Mouse (Mus musculus): ENCODE data around the gene Aes. TPM values are rescaled to one million over a fixed set of nuclear protein-coding genes. Genes with fewer than 3 reads are reported as not detected.

Aes gene
- polyA plus RNA-seq (2014; fragmentation: Nextera tagmentation; extraction: Ambion mirVana): 213 and 229 TPM in 2 replicates

- WGBS: under 1% methylated on average over 47 of the region's 53 CpGs
- Histone ChIP-seq H3K27me3 (replicated peaks; ENCODE audit: control insufficient read depth, insufficient read depth, low read length) (no peaks in the 10 kb centered on the region), H3K36me3 (ENCODE audit: control insufficient read depth, insufficient read depth, low read length) (peaks cover 7% of the 10 kb centered on the region), H3K4me3 (ENCODE audit: low read depth, low read length) (peak within 1 kb of the TSS; percentile 90), H3K27ac (ENCODE audit: low read depth, low read length) (peak within 1 kb of the TSS; percentile 85), H3K4me2 (peak within 1 kb of the TSS; percentile 97), H3K4me1 (replicated peaks; ENCODE audit: control insufficient read depth, insufficient read depth, low read length) (peaks cover 34% of the 10 kb centered on the region), H3K9ac (ENCODE audit: low read depth, low read length) (peak within 1 kb of the TSS; percentile 93), H3K9me3 (ENCODE audit: control insufficient read depth, low read length) (no peaks in the 10 kb centered on the region)
- ATAC-seq (replicated peaks; ENCODE audit: low FRiP score) (peak; percentile 59), DNase-seq (ENCODE audit: low spot score) (peak; percentile 62)
Observed at GRCm38 (mm10) chr10:81559163-81559626, at the start of gene Aes. Gene Aes (plus strand): TSS chr10:81559488.

- no peak overlapping the region for H3K4me2 ChIP-seq
- no peak overlapping the region for H3K9ac ChIP-seq (ENCODE audit: low read depth, low read length)
- H3K27me3 ChIP-seq (replicated peaks; ENCODE audit: control insufficient read depth, insufficient read depth, low read length): no peaks in the 10 kb centered on the region
- H3K27ac ChIP-seq (ENCODE audit: low read depth, low read length): no peak overlapping the region
- DNase-seq (ENCODE audit: low spot score): no peak
- no peak for ATAC-seq (replicated peaks; ENCODE audit: low FRiP score)
- 72% methylated on average over 14 of the region's 14 CpGs for WGBS
- H3K9me3 ChIP-seq (ENCODE audit: control insufficient read depth, low read length): peaks cover 7% of the 10 kb centered on the region
- H3K4me1 ChIP-seq (replicated peaks; ENCODE audit: control insufficient read depth, insufficient read depth, low read length): no peaks in the 10 kb centered on the region
- H3K36me3 ChIP-seq (ENCODE audit: control insufficient read depth, insufficient read depth, low read length): peaks cover 9% of the 10 kb centered on the region
- no peak overlapping the region for H3K4me3 ChIP-seq (ENCODE audit: low read depth, low read length)
Observed at GRCm38 (mm10) chr10:81510246-81510810, 49.0 kb upstream of the Aes start.

- H3K4me3 ChIP-seq (ENCODE audit: low read depth, low read length): no peak overlapping the region
- H3K36me3 ChIP-seq (ENCODE audit: control insufficient read depth, insufficient read depth, low read length): peaks cover 9% of the 10 kb centered on the region
- ATAC-seq (replicated peaks; ENCODE audit: low FRiP score) (no peak), DNase-seq (ENCODE audit: low spot score) (no peak)
- no peak overlapping the region for H3K27ac ChIP-seq (ENCODE audit: low read depth, low read length)
- H3K4me2 ChIP-seq: no peak overlapping the region
- WGBS: 80% methylated on average over 5 of the region's 5 CpGs
- peaks cover 15% of the 10 kb centered on the region for H3K4me1 ChIP-seq (replicated peaks; ENCODE audit: control insufficient read depth, insufficient read depth, low read length)
- no peaks in the 10 kb centered on the region for H3K27me3 ChIP-seq (replicated peaks; ENCODE audit: control insufficient read depth, insufficient read depth, low read length)
- peaks cover 7% of the 10 kb centered on the region for H3K9me3 ChIP-seq (ENCODE audit: control insufficient read depth, low read length)
- no peak overlapping the region for H3K9ac ChIP-seq (ENCODE audit: low read depth, low read length)
Observed at GRCm38 (mm10) chr10:81513798-81514197, 45.5 kb upstream of the Aes start.

GRCm38 (mm10) chr10:81517227-81517626 lies 42.1 kb upstream of the Aes start:
- H3K9ac ChIP-seq (ENCODE audit: low read depth, low read length): peak overlapping the region; percentile 22; the same call in 1 of the 2 replicates
- ATAC-seq (replicated peaks; ENCODE audit: low FRiP score) (no peak), DNase-seq (ENCODE audit: low spot score) (no peak)
- H3K36me3 ChIP-seq (ENCODE audit: control insufficient read depth, insufficient read depth, low read length): peaks cover 9% of the 10 kb centered on the region
- no peak overlapping the region for H3K27ac ChIP-seq (ENCODE audit: low read depth, low read length)
- 65% methylated on average over 8 of the region's 8 CpGs for WGBS
- no peaks in the 10 kb centered on the region for H3K27me3 ChIP-seq (replicated peaks; ENCODE audit: control insufficient read depth, insufficient read depth, low read length)
- peaks cover 7% of the 10 kb centered on the region for H3K9me3 ChIP-seq (ENCODE audit: control insufficient read depth, low read length)
- H3K4me2 ChIP-seq: no peak overlapping the region
- H3K4me3 ChIP-seq (ENCODE audit: low read depth, low read length): no peak overlapping the region
- peaks cover 31% of the 10 kb centered on the region for H3K4me1 ChIP-seq (replicated peaks; ENCODE audit: control insufficient read depth, insufficient read depth, low read length)

- peaks cover 34% of the 10 kb centered on the region for H3K4me1 ChIP-seq (replicated peaks; ENCODE audit: control insufficient read depth, insufficient read depth, low read length)
- H3K36me3 ChIP-seq (ENCODE audit: control insufficient read depth, insufficient read depth, low read length): peaks cover 9% of the 10 kb centered on the region
- no peaks in the 10 kb centered on the region for H3K27me3 ChIP-seq (replicated peaks; ENCODE audit: control insufficient read depth, insufficient read depth, low read length)
- peak overlapping the region; percentile 53; the same call in 1 of the 2 replicates for H3K27ac ChIP-seq (ENCODE audit: low read depth, low read length)
- no peak overlapping the region for H3K4me2 ChIP-seq
- peak; percentile 70 for DNase-seq (ENCODE audit: low spot score)
- peaks cover 6% of the 10 kb centered on the region for H3K9me3 ChIP-seq (ENCODE audit: control insufficient read depth, low read length)
- peak; percentile 44 for ATAC-seq (replicated peaks; ENCODE audit: low FRiP score)
- H3K9ac ChIP-seq (ENCODE audit: low read depth, low read length): no peak overlapping the region
- 22% methylated on average over 4 of the region's 4 CpGs for WGBS
- H3K4me3 ChIP-seq (ENCODE audit: low read depth, low read length): no peak overlapping the region
Observed at GRCm38 (mm10) chr10:81518546-81518945, 40.7 kb upstream of the Aes start.

DNA sequence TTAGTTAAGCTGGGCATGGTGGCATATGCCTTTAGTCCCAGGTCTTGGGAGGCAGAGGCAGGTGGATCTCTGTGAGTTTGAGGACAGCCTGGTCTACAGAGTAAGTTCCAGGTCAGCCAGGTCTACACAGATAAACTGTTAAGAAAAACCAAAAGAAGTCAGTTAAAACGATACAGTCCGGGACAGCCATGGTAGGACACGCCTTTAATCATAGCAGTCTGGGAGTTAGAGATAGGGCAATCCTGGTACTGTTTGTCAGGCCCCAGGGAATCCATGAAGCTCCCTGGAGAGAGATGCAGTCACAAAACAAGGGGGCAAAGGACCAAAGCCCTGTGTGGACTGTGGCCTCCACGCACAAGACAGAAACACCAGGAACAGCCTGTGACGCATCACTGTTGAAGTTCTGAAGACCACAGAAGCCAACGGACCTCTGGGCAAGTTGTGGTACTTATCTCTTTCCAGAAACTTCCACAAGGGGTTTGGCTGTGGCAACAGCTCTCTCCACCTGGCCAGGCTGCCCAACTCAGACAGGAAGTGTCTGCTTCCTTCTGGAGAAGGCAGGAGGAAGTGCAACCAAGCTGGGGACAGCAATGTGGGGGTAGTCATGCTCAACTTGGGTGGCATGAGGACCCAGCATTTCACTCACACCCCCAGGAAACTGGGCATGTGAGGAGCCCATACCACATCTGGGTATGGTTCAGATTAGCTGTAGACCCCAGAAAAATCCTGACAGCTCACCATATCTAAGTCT lies 39.9 kb upstream of the Aes start:
- H3K4me3 ChIP-seq (ENCODE audit: low read depth, low read length): no peak overlapping the region
- H3K9ac ChIP-seq (ENCODE audit: low read depth, low read length): no peak overlapping the region
- H3K27me3 ChIP-seq (replicated peaks; ENCODE audit: control insufficient read depth, insufficient read depth, low read length): 0 out of 2 replicates have a peak, but pooled peaks cover 2% of the 10 kb centered on the region
- H3K4me2 ChIP-seq: peak overlapping the region; percentile 46
- peak; percentile 76 for ATAC-seq (replicated peaks; ENCODE audit: low FRiP score)
- no peaks in the 10 kb centered on the region for H3K9me3 ChIP-seq (ENCODE audit: control insufficient read depth, low read length)
- 38% methylated on average over 6 of the region's 6 CpGs for WGBS
- no peak for DNase-seq (ENCODE audit: low spot score)
- H3K4me1 ChIP-seq (replicated peaks; ENCODE audit: control insufficient read depth, insufficient read depth, low read length): peaks cover 42% of the 10 kb centered on the region
- H3K36me3 ChIP-seq (ENCODE audit: control insufficient read depth, insufficient read depth, low read length): no peaks in the 10 kb centered on the region
- peak overlapping the region; percentile 53 for H3K27ac ChIP-seq (ENCODE audit: low read depth, low read length)

GRCm38 (mm10) chr10:81519978-81520365 lies 39.3 kb upstream of the Aes start:
- no peak for ATAC-seq (replicated peaks; ENCODE audit: low FRiP score)
- 0 out of 2 replicates have a peak, but pooled peaks cover 2% of the 10 kb centered on the region for H3K27me3 ChIP-seq (replicated peaks; ENCODE audit: control insufficient read depth, insufficient read depth, low read length)
- no peaks in the 10 kb centered on the region for H3K36me3 ChIP-seq (ENCODE audit: control insufficient read depth, insufficient read depth, low read length)
- WGBS: 41% methylated on average over 3 of the region's 3 CpGs
- H3K4me2 ChIP-seq: peak overlapping the region; percentile 46
- peak overlapping the region; percentile 53 for H3K27ac ChIP-seq (ENCODE audit: low read depth, low read length)
- no peak for DNase-seq (ENCODE audit: low spot score)
- no peak overlapping the region for H3K4me3 ChIP-seq (ENCODE audit: low read depth, low read length)
- no peaks in the 10 kb centered on the region for H3K9me3 ChIP-seq (ENCODE audit: control insufficient read depth, low read length)
- H3K4me1 ChIP-seq (replicated peaks; ENCODE audit: control insufficient read depth, insufficient read depth, low read length): peaks cover 47% of the 10 kb centered on the region
- H3K9ac ChIP-seq (ENCODE audit: low read depth, low read length): no peak overlapping the region

- 42% methylated on average over 6 of the region's 6 CpGs for WGBS
Observed at GRCm38 (mm10) chr10:81523142-81523541, 36.1 kb upstream of the Aes start.

More at GRCm38 (mm10) chr10:81523142-81523541, 36.1 kb upstream of the Aes start:
- ATAC-seq (replicated peaks; ENCODE audit: low FRiP score) (no peak), DNase-seq (ENCODE audit: low spot score) (no peak)
- Histone ChIP-seq H3K4me1 (replicated peaks; ENCODE audit: control insufficient read depth, insufficient read depth, low read length) (peaks cover 44% of the 10 kb centered on the region), H3K27me3 (replicated peaks; ENCODE audit: control insufficient read depth, insufficient read depth, low read length) (0 out of 2 replicates have a peak, but pooled peaks cover 2% of the 10 kb centered on the region), H3K36me3 (ENCODE audit: control insufficient read depth, insufficient read depth, low read length) (no peaks in the 10 kb centered on the region), H3K4me3 (ENCODE audit: low read depth, low read length) (peak overlapping the region; percentile 56), H3K9me3 (ENCODE audit: control insufficient read depth, low read length) (no peaks in the 10 kb centered on the region), H3K9ac (ENCODE audit: low read depth, low read length) (peak overlapping the region; percentile 79), H3K4me2 (peak overlapping the region; percentile 79), H3K27ac (ENCODE audit: low read depth, low read length) (peak overlapping the region; percentile 21; the same call in 1 of the 2 replicates)

Data from liver, embryonic 11.5 days (tissue).